Mouse (Mus musculus) liver, embryonic 18 days (tissue): ENCODE measurements around the gene Tspan13. TPM values are rescaled to one million over a fixed set of nuclear protein-coding genes. Genes with fewer than 3 reads are reported as not detected.

Experiments used
- polyA plus RNA-seq: library from polyadenylated mRNA; depleted of rRNA; stranded (reverse); fragments of >200 nt; gene quantifications from 2 replicates; pipeline ENCODE4 v1.2.3, GENCODE M21; 2012; rRNA removed

Gene Tspan13
- 8.3 and 11.5 TPM in 2 replicates for polyA plus RNA-seq

DNA sequence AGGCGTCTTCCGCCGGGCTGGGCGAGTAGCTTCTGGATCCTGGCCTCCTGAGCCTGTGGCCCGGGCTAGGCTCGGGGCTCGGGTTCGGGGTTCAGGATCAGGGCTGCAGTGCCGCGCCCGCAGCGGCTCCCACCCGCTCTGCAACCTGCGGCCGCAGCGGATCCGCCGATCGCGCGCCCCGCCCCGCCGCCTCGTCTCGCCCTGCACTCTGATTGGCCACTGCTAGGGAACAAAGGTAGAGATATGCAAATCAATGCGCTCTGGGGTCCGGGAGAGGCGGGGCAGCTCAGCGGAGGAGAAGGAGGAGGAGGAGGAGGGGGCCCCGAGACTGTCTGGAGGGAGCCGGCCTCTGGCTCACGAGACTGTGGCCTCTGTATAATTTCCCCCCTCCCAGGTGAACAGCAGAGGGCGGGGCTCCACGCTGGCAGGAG, at the start of gene Tspan13:
Gene Tspan13 (minus strand): TSS at position 153 of the 431 bp plus-strand sequence.

DNA sequence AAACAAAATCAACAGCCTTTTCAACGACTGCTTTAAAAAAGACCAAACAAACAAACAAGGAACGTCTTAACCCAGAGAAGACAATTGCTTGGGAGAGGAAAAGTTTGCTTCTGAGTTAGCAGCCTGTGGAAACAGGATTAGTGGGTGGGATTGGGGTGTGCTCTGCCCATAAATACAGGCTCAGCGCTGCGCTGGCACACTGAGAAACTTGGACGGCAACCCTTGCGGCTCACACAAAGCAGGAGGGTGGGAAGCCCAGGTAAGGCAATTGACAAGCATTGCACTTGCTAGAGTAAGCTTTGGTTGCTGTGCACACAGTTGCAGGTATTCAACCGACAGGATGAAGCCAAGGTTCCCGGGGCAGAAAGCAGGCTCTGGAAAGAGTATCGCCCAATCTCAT, 49.6 kb downstream of the Tspan13 start, which contains the start of gene Agr2:
Gene Agr2 (plus strand): TSS at position 197 of the 400 bp plus-strand sequence.

Other genes with a start within 250 kb of the Tspan13 start
- gene Agr3, start 116.9 kb downstream of the Tspan13 start, polyA plus RNA-seq, result not detected in 2 replicates
- 0.05 and 0.17 TPM in 2 replicates for gene Agr2, start 49.6 kb downstream of the Tspan13 start, polyA plus RNA-seq
- gene Ankmy2, start 114.6 kb upstream of the Tspan13 start, polyA plus RNA-seq, result 3.6 and 4.0 TPM in 2 replicates
- 18.4 and 19.6 TPM in 2 replicates for gene Bzw2, start 115.6 kb upstream of the Tspan13 start, polyA plus RNA-seq
- not detected in 2 replicates for gene Lrrc72, start 210.9 kb upstream of the Tspan13 start, polyA plus RNA-seq